Mouse (Mus musculus): ENCODE results near the gene Mrgprx2.
"Not testable (repeated sequence)": the region's sequence is repeated elsewhere in the genome, so short reads cannot be mapped to it uniquely, and the experiment has no call there.

Mrgprx2 gene

DNA sequence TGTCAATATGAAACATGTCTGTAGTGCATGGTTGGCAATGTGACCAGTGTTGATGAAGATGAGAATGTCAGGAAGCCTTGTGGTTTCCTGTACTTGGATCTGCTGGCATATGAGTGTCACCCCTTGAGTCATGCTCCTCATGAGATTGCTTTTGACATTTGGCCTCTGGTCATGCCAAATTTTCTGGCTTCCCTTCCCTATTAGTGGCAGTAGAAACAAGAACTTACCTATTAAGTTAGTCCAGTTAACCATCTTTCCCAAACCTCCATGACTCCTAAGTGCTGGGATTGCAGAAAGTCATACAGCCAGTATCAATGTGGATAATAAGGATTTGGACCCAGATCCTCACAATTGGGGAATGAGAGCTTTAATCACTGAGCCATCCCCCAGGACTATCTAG lies at the start of gene Mrgprx2:
Gene Mrgprx2, minus strand, starts transcription at position 101 of the 400 bp plus-strand sequence.
- no peak for DNase-seq

GRCm38 (mm10) chr7:48456242-48456641 lies 42.9 kb downstream of the Mrgprx2 start, which contains the start of gene Mrgprb1:
Gene Mrgprb1, minus strand, starts transcription at chr7:48456342.
- no peak for DNase-seq

- DNase-seq = no peak
These were observed 62.5 kb downstream of the Mrgprx2 start for GRCm38 (mm10) chr7:48436581-48436980.

- not testable (repeated sequence) for DNase-seq
These were observed 63.2 kb downstream of the Mrgprx2 start for GRCm38 (mm10) chr7:48435936-48436335.

Data from kidney, postnatal 25 days (tissue).